Mouse (Mus musculus): Measurements from ENCODE around the gene Nlgn1.
A peak's percentile ranks its signal among the peaks of the same experiment; 100 is the strongest.

Gene Nlgn1

DNA sequence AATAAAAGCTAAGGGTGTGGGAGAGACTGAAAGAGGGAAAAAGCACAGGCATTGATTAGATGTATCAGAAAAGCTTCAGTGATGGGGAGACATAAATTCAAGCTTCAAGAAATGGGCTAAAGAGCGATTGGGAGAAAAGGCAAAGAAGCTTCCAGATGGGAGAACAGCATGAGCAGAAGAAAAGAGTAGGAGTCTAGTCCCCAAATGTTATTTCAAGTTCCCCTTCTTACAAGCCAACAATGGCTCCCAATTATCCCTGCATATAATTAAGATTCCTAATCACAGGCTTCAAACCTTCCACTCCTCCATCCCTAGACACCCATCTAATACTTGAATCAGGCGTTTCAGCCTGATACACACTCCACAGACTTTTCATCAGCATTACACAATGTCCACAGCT lies 292.6 kb downstream of the Nlgn1 start:
- DNase-seq: no peak

DNA sequence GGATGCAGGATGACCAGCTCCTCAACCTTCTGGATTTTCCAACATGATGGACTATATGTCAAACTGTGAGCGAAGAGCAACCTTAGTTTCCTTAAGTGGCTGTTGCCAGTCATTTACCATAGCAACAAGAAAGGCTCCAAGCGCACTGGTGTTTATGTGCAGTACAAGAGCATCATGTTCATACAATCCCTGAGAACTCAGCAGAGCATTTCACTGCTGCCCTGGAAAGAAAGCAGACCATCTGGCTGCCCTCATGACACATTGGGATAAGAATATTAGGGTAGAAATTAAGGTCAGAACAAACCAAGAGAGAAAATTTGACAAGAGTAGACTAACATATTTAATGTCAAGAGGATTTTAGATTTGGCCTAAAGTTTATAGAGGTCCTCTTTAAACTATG lies 306.2 kb downstream of the Nlgn1 start:
- DNase-seq: no peak

- DNase-seq: no peak
Measured at GRCm38 (mm10) chr3:26023217-26023616, 309.0 kb downstream of the Nlgn1 start.

- no peak for DNase-seq
Measured at GRCm38 (mm10) chr3:26021632-26022184, 310.6 kb downstream of the Nlgn1 start.

- no peak for DNase-seq
Measured at GRCm38 (mm10) chr3:26011310-26012078, 320.8 kb downstream of the Nlgn1 start.

DNA sequence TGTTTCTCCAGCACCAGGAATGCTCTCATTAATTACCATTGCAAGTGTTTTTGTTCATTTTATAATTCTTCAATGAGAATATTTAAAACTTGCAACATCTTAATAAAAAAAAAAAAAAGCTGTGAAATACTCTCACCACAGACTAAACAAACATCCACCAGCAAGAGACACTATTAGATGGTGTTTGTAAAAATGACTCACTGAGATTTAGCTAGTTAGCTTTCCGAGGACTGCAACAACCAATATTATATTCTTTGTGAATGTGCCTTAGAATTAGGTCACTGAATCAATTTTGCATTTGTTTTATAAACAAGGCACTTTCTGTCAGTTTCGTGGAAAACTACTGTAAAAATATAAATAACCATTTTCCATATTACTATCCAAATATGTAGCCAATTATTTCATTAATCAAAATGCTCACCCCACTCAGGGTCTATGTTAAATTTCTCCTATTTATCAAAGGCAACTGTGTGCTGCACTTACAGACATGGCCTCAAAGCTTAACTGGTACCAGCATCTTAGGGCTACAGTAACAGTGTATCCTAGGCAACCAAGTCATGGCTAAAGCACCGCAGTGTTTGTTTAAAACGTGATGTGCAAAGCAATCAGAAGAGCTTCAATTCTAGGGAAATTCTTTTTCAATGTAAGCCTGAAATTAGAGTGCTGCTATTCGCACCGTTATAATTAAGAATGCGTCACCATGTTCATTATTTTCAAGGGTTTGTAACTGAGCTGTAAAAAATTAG lies 329.2 kb downstream of the Nlgn1 start:
- no peak for DNase-seq

DNA sequence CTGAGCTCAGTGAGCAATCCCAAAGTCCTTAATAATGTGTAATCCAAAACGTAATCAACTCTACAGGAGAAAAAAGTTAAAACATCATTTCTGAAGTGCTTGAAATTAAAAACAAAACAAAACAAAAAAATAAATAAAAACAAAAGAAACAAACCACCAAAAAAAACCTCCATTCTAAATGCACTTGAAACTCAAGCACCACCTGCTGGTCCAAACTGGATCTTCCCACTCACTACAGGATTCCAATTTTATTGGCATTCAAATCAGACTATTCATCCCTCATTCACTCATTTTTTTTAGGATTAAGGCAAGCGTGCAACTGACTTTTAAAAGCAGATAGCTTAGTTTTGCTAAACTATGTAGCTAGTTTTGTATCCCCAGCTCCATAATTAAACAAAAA lies 329.9 kb downstream of the Nlgn1 start:
- peak; percentile 4 for DNase-seq

GRCm38 (mm10) chr3:25967546-25967945 lies 364.7 kb downstream of the Nlgn1 start:
- no peak for DNase-seq

DNA sequence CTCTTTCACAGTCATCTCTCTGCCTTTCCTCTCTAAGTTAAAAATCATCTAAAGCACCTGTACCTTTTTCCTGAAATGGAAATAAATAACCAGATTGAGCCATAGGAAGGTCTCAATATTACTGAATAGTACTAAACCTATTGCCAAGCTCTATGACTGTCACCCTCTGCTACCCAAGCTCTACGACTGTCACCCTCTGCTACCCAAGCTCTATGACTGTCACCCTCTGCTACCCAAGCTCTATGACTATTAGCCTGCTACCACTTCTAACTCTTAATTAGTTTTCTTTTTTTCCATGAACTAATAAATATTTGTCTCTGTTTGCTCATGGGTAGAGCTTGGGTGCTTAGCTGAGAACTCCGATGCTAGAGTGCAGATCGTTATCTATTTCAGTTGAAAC lies 368.0 kb downstream of the Nlgn1 start:
- DNase-seq: no peak

- no peak for DNase-seq
Measured at GRCm38 (mm10) chr3:25963568-25963967, 368.7 kb downstream of the Nlgn1 start.

GRCm38 (mm10) chr3:25916535-25916934 lies 415.7 kb downstream of the Nlgn1 start:
- no peak for DNase-seq

GRCm38 (mm10) chr3:25914365-25915065 lies 417.7 kb downstream of the Nlgn1 start:
- no peak for DNase-seq

GRCm38 (mm10) chr3:25903140-25903809 lies 429.0 kb downstream of the Nlgn1 start:
- DNase-seq: no peak

DNA sequence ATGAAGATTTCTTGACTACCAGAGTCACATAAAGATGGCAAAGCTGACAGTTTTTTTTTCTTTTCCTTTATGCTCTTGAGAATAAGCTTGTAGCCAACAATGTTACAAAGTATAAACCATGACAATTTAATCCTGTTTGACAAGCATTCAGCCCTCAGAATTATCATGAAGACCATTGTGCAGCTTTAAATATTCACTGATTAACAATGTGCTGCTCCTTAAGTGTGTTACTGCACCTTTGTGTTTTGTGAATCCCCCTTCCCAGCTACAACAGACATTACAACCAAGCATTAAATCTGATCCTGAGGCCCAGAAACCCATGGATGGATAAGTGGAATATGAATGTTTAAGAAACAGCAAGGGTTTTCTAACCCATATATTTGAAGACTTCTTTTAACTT lies 434.8 kb downstream of the Nlgn1 start:
- DNase-seq: no peak

DNA sequence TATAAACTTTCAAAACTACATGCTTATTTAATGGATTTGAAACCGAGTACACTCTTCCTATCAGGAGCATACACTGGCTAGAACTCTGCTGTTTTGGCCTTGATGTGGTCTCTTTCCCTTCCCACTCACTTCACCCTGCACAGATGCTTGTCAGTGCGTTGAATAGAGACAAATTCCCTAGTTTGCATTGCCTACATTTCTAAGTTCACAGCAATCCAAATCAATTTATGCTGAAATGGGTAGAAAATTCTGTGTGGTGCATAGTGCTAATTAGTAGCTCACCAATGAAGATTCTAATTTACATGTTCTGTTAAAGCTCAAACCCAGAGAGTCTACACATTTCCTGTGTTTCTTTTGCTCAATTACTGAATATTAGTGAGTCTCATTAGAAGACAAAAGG lies 447.5 kb downstream of the Nlgn1 start:
- no peak for DNase-seq

- DNase-seq: no peak
Measured at GRCm38 (mm10) chr3:25869161-25869560, 463.1 kb downstream of the Nlgn1 start.

- no peak for DNase-seq
Measured at GRCm38 (mm10) chr3:25858384-25858783, 473.9 kb downstream of the Nlgn1 start.

GRCm38 (mm10) chr3:25844686-25845462 lies 487.4 kb downstream of the Nlgn1 start:
- DNase-seq: no peak

GRCm38 (mm10) chr3:25830237-25830636 lies 502.0 kb downstream of the Nlgn1 start:
- no peak for DNase-seq

DNA sequence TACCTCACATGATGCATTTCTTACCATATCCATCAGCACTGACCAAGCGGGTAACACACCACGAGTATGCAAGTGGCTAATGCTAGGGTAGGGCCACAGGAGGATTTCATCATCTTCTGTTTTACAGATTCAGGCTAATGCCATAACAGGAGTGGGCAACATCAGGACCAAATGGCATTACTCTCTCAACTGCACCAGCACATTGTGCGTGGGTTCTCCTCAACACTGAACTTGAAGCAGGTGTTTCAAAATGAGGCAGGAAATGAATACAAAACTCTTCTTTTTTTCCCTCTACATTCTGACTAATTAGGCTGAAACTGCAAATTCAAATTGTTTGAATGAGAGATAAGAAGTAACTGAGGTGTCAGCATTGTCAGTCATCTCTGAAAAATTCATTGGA lies 518.9 kb downstream of the Nlgn1 start:
- no peak for DNase-seq

DNA sequence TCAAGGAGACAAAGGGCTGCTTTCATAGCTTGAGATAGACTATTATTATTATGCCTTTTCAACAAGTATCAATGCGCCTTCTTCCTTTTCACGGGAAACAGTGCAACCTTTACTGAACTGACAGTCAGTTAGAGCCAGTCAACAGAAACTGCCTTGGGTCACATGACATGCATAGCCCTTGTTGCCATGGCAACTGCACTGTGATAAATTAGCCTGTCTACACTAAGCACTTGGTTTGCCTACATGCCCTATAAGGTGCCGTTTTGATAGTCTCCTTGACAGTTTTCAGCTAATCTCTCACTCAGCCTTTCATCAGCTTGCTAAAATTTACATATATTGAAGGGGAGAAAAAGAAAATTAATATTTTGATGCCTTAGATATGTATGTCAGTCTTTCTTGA lies 524.7 kb downstream of the Nlgn1 start:
- DNase-seq: no peak

DNA sequence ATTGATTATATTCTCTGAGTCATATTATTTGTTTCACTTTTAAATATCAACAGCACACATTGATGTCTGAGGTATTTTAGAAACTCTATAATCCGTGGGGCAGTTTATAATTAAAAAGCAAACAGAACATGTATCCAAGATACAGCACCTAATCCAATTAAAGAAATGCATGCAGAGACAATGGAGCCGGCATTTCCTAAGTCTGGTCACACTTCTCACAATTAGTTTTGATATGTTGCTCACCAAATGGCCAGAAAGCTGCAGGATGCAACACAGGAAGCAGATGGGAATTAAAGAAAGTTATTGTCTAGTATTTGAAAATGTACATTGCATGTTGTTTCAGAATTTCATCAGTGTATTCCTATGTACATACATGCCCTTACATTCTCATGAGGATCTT lies 550.6 kb downstream of the Nlgn1 start:
- DNase-seq: no peak
